Mouse (Mus musculus) heart, embryonic 11.5 days (tissue): ENCODE measurements around the gene Gm8947. TPM values are rescaled to one million over a fixed set of nuclear protein-coding genes. Genes with fewer than 3 reads are reported as not detected.

ENCODE experiments used
- ATAC-seq: fragments of 200-750 bp; cut with Nextera tagmentation; replicated peaks from 2 replicates; pipeline ENCODE4 v1.8.0; 2017; ENCODE audit warnings: moderate library complexity; ENCODE audit not compliant: insufficient number of reproducible peaks, low FRiP score, low TSS enrichment
- H3K27ac ChIP-seq: fragments of 300-500 bp; sonication (generic); 2 replicates; pipeline ENCODE4 v1.5.1; 2014; ENCODE audit warnings: mild to moderate bottlenecking, low read depth, low read length
- H3K27me3 ChIP-seq: fragments of 300-500 bp; sonication (generic); 2 replicates; pipeline ENCODE4 v1.6.1; 2014; ENCODE audit warnings: mild to moderate bottlenecking, low read length, mixed read lengths; ENCODE audit not compliant: control insufficient read depth, insufficient read depth
- H3K36me3 ChIP-seq: fragments of 300-500 bp; sonication (generic); 2 replicates; pipeline ENCODE4 v1.6.1; 2014; ENCODE audit warnings: mild to moderate bottlenecking, low read length, moderate library complexity, mixed read lengths; ENCODE audit not compliant: control insufficient read depth, insufficient read depth
- H3K4me1 ChIP-seq: fragments of 300-500 bp; sonication (generic); 2 replicates; pipeline ENCODE4 v1.6.1; 2014; ENCODE audit warnings: low read length; ENCODE audit not compliant: control insufficient read depth, insufficient read depth
- H3K4me2 ChIP-seq: fragments of 300-500 bp; sonication (generic); 2 replicates; pipeline ENCODE4 v1.6.1; 2014; ENCODE audit warnings: mild to moderate bottlenecking, moderate library complexity
- H3K4me3 ChIP-seq: fragments of 300-500 bp; sonication (generic); 2 replicates; pipeline ENCODE4 v1.5.1; 2014; ENCODE audit warnings: low read depth, low read length
- H3K9ac ChIP-seq: fragments of 300-500 bp; sonication (generic); 2 replicates; pipeline ENCODE4 v1.6.1; 2014; ENCODE audit warnings: mild to moderate bottlenecking, low read depth, low read length, moderate library complexity
- H3K9me3 ChIP-seq: fragments of 300-500 bp; sonication (generic); replicated peaks from 2 replicates; pipeline ENCODE4 v1.6.1; 2016; ENCODE audit warnings: low read length; ENCODE audit not compliant: control insufficient read depth
- WGBS: fragments of 180-500 bp; shearing (Covaris S2); extraction: QIAGEN DNeasy Blood & Tissue Kit; methylation state at CpG from one replicate; pipeline ENCODE4 v1.1.7; 2014; ENCODE audit not compliant: insufficient replicate concordance; 5-methylcytosine and 5-hydroxymethylcytosine counted together
- polyA plus RNA-seq: library from polyadenylated mRNA; unstranded; fragments of >200 nt; fragmentation: Nextera tagmentation; extraction: Ambion mirVana; gene quantifications from 2 replicates; pipeline ENCODE4 v1.2.1, GENCODE M21; 2014

Gm8947 gene
- polyA plus RNA-seq, 1 experiment from 2014 or later, result 1.2 TPM

DNA sequence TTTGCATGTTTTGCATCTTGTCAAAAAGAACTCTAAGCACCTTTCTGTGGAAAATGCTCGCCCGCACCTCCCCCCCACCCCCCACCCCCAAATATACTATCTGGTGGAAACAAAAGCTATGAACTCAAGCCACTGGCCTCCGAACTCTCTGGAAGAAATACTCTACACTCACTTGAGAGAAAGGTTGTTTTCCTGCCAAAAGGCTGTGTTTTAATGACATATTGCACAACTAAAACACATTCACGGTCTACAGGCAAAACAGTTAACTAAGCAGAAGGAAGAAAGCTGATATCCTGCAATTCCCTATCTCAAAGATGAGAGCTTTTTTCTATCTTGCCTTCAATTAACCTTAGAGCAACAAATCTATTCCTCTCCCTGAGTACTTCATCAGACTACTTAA is 51.2 kb downstream of the Gm8947 start:
- no peak overlapping the region for H3K4me2 ChIP-seq
- no peaks in the 10 kb centered on the region for H3K27me3 ChIP-seq
- 80% methylated on average over 4 of the region's 4 CpGs for WGBS
- ATAC-seq, result no peak
- H3K27ac ChIP-seq, result no peak overlapping the region
- H3K9me3 ChIP-seq, result 0 out of 2 replicates have a peak, but pooled peaks cover 8% of the 10 kb centered on the region
- H3K36me3 ChIP-seq, result no peaks in the 10 kb centered on the region
- no peaks in the 10 kb centered on the region for H3K4me1 ChIP-seq
- no peak overlapping the region for H3K9ac ChIP-seq
- no peak overlapping the region for H3K4me3 ChIP-seq

Other genes with a start within 250 kb of the Gm8947 start
- gene Hmcn1, start 198.9 kb upstream of the Gm8947 start, polyA plus RNA-seq, result 18.0 and 24.8 TPM in 2 replicates
- 2.1 and 3.4 TPM in 2 replicates for gene Gm47985, start 9.8 kb upstream of the Gm8947 start, polyA plus RNA-seq
- 0.90 and 1.4 TPM in 2 replicates for gene Gm47995, start 6.1 kb downstream of the Gm8947 start, polyA plus RNA-seq
- gene 3110040M04Rik, start 11.7 kb downstream of the Gm8947 start, polyA plus RNA-seq, result 0.68 and 1.1 TPM in 2 replicates
- 0.70 TPM in 1 of 2 replicates, not detected in the other for gene Gm47996, start 17.8 kb downstream of the Gm8947 start, polyA plus RNA-seq
- 228 and 296 TPM in 2 replicates for gene Ivns1abp, start 152.1 kb downstream of the Gm8947 start, polyA plus RNA-seq
- gene Swt1, start 236.1 kb downstream of the Gm8947 start, polyA plus RNA-seq, result 19.6 and 27.7 TPM in 2 replicates
- gene Trmt1l, start 236.2 kb downstream of the Gm8947 start, polyA plus RNA-seq, result 41.2 and 45.7 TPM in 2 replicates